Mouse (Mus musculus) heart, postnatal 0 days (tissue): ENCODE data around the gene Gm45713. TPM values are rescaled to one million over a fixed set of nuclear protein-coding genes. Genes with fewer than 3 reads are reported as not detected.

Source experiments
- ATAC-seq: fragments of 200-750 bp; cut with Nextera tagmentation; 2 replicates; pipeline ENCODE4 v1.8.0; 2017; ENCODE audit warnings: low read depth, moderate number of reproducible peaks, moderate library complexity; ENCODE audit not compliant: insufficient read depth
- DNase-seq: peaks from one replicate; pipeline ENCODE4 v3.0.0-alpha.2; 2016; ENCODE audit warnings: low spot score
- H3K27ac ChIP-seq: fragments of 300-500 bp; sonication (generic); 2 replicates; pipeline ENCODE4 v1.5.1; 2014; ENCODE audit warnings: low read depth, mild to moderate bottlenecking
- H3K27me3 ChIP-seq: fragments of 300-500 bp; sonication (generic); 2 replicates; pipeline ENCODE4 v1.6.1; 2014; ENCODE audit warnings: low read length, mixed read lengths; ENCODE audit not compliant: control insufficient read depth, insufficient read depth
- H3K36me3 ChIP-seq: fragments of 300-500 bp; sonication (generic); replicated peaks from 2 replicates; pipeline ENCODE4 v1.6.1; 2014; ENCODE audit warnings: low read length, mixed read lengths; ENCODE audit not compliant: control insufficient read depth, insufficient read depth
- H3K4me1 ChIP-seq: fragments of 300-500 bp; sonication (generic); 2 replicates; pipeline ENCODE4 v1.6.1; 2014; ENCODE audit warnings: antibody characterized with exemption; ENCODE audit not compliant: control insufficient read depth, insufficient read depth
- H3K4me2 ChIP-seq: fragments of 300-500 bp; sonication (generic); 2 replicates; pipeline ENCODE4 v1.6.1; 2014; ENCODE audit warnings: low read depth, mild to moderate bottlenecking, low read length, moderate library complexity
- H3K4me3 ChIP-seq: fragments of 300-500 bp; sonication (generic); 2 replicates; pipeline ENCODE4 v1.5.1; 2014; ENCODE audit warnings: low read depth, low read length
- H3K9ac ChIP-seq: fragments of 300-500 bp; sonication (generic); replicated peaks from 2 replicates; pipeline ENCODE4 v1.6.1; 2014; ENCODE audit warnings: low read depth, low read length, mixed read lengths
- H3K9me3 ChIP-seq: fragments of 300-500 bp; sonication (generic); replicated peaks from 2 replicates; pipeline ENCODE4 v1.6.1; 2016; ENCODE audit warnings: low read length; ENCODE audit not compliant: control insufficient read depth
- CTCF ChIP-seq: IDR thresholded peaks from 2 replicates; pipeline ENCODE4 v1.5.1; 2016; ENCODE audit warnings: antibody characterized with exemption, control low read depth, low read depth
- EP300 ChIP-seq: IDR thresholded peaks from 2 replicates; pipeline ENCODE4 v1.6.1; 2016; ENCODE audit warnings: antibody characterized with exemption, low read depth
- WGBS: fragments of 180-500 bp; shearing (Covaris S2); extraction: QIAGEN DNeasy Blood & Tissue Kit; methylation state at CpG from one replicate; pipeline ENCODE4 v1.1.7; 2014; 5-methylcytosine and 5-hydroxymethylcytosine counted together
- polyA plus RNA-seq: library from polyadenylated mRNA; unstranded; fragments of >200 nt; fragmentation: Nextera tagmentation; extraction: Ambion mirVana; gene quantifications from 2 replicates; pipeline ENCODE4 v1.2.1, GENCODE M21; 2015
- total RNA-seq: library from RNA; depleted of rRNA; stranded (reverse); fragments of >200 nt; gene quantifications from 2 replicates; pipeline ENCODE4 v1.2.3, GENCODE M21; 2014; ENCODE audit warnings: low replicate concordance

Gene Gm45713
- total and polyA plus RNA-seq, 2 experiments from 2014 or later, result 0.19 to 0.78 TPM

DNA sequence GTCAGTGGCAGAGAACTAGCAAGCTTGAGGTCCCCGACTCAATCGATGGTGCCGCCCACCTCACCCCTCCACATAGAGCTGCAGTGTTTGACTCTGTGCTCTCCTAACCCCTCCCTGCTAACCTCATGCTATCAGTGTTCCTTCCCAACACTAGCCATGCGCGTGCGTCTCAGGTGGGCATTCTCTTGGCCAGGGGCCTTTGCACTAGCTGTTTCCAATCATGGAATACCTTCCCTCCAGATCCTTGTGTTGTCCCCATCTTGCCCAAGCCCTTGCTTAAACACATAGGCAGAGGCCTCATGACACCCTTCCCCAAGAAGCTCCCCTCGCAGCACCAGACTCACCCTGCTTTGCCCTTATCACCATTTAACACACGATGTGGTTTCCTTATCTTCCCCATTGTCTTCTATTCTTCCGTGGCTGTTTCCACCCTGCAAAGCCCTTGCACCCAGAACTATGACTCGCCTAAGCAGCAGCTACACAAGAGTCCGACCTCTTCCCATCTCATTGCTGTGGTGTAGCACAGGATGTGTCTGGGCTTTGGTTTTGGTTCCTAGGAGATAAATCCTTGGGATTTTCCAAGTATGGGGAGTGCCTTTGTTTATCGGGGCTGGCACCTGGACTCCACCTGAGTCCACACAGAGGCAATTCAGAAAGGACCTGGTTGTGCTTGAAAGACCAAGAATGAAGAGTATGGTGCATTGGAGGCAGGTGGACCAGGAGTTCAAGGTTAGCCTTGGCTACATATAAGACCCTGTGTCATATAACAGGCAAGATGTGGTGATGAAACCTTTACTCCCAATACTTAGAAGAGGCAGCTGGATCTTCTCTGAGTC lies 1.4 kb upstream of the Gm45713 start:
- Histone ChIP-seq H3K4me3 (no peak overlapping the region), H3K4me1 (no peaks in the 10 kb centered on the region; the same call in 1 of the 2 replicates), H3K27ac (no peak overlapping the region), H3K4me2 (no peak overlapping the region), H3K27me3 (no peaks in the 10 kb centered on the region), H3K9ac (no peak overlapping the region), H3K36me3 (0 out of 2 replicates have a peak, but pooled peaks cover 1% of the 10 kb centered on the region), H3K9me3 (no peaks in the 10 kb centered on the region)
- TF ChIP-seq EP300 (no peak), CTCF (no peak)
- ATAC-seq, result no peak
- 58% methylated on average over 12 of the region's 12 CpGs for WGBS
- DNase-seq, result no peak

DNA sequence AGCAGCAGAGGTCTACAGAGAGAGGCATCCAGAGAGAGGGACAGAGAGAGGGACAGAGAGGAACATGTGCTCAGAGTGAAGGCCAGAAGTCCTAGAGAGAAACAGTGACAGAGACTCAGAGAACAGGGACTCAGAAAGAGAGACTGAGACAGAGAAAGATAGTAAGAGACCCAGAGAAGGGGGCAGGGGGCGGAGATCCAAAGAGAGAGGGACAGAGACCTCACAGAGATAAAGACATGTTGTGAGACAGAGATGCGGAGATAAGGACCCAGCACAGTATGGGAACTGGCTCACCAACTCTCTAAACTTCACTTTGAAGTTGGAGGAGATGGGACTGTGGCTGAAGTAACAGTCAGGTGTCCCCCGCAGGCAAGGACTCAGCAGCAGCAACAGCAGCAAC lies 661 bp downstream of the Gm45713 start:
- DNase-seq (no peak), ATAC-seq (no peak)
- WGBS, result 71% methylated on average over 3 of the region's 3 CpGs
- Histone ChIP-seq H3K27me3 (no peaks in the 10 kb centered on the region), H3K9me3 (no peaks in the 10 kb centered on the region), H3K36me3 (no peaks in the 10 kb centered on the region), H3K9ac (no peak overlapping the region), H3K4me1 (no peaks in the 10 kb centered on the region; the same call in 1 of the 2 replicates), H3K4me3 (peak overlapping the region; percentile 61; the same call in 1 of the 2 replicates), H3K4me2 (peak overlapping the region; percentile 79; the same call in 1 of the 2 replicates), H3K27ac (no peak overlapping the region)
- TF ChIP-seq CTCF (no peak), EP300 (no peak)

DNA sequence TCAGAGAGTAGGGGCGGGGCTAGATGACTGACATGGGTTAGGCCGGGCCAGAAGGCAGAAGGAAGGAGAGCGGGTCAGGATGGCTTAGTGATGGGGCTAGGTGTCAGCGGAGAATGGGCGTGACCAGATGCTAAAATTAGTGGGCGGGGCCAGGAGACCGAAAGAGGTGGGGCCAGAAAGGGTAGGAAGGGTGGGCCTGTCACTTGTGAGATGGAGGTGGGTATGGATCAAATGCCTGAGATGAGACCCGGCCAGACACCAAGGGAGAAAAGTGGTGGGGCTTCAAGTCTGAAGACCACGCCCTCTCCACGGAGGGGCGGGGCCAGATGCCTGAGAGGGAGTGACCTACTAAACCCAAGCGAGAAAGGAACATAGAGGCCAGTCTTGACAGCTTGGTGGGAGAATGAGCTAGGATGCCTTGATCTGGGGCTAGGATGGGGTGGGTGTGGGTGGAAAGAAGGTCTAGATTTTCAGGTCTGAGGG lies 1.4 kb downstream of the Gm45713 start:
- no peak for ATAC-seq

DNA sequence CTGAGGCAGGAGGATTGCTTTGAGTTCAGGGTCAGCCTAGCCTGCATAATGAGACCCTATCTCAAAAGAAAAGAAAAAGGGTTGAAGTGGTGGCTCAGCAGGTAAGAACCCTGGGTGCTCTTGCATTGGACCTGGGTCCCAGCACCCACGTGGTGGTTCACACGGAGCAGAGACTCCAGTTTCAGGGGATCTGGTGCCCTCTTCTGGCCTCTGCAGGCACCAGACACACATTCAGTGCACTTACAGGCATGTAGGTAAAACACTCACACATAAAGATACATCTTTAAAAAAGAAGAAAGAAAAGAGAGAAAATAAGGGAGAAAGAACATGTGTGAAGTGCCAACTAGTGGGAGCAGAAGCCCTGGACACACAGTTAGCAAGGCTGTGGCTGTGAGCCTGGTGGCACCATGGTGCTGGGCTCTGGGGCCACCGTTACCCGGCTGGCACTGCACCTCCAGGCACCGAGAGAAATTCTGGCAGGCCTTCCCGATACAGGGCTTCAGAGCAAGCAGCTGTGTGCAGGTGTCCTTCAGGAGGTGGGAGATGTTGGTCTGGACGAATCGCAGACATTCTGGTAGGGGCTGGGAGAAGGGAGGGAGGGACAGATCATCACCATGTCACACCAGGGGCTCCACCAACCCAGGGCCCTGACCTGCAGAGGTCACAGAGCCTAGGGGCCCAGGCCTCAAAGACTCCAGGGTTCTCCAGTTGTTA lies 2.4 kb downstream of the Gm45713 start:
- Histone ChIP-seq H3K9me3 (no peaks in the 10 kb centered on the region), H3K4me2 (no peak overlapping the region), H3K4me1 (0 out of 2 replicates have a peak, but pooled peaks cover 8% of the 10 kb centered on the region), H3K27ac (no peak overlapping the region), H3K9ac (no peak overlapping the region), H3K27me3 (no peaks in the 10 kb centered on the region), H3K36me3 (no peaks in the 10 kb centered on the region), H3K4me3 (no peak overlapping the region)
- ATAC-seq (no peak), DNase-seq (no peak)
- TF ChIP-seq EP300 (no peak), CTCF (0 out of 2 replicates have a peak, but pooled peaks have one; percentile 8)
- 82% methylated on average over 8 of the region's 8 CpGs for WGBS

More for the DNA sequence above, 1.4 kb downstream of the Gm45713 start:
- Histone ChIP-seq H3K27me3 (no peaks in the 10 kb centered on the region), H3K4me3 (no peak overlapping the region), H3K36me3 (no peaks in the 10 kb centered on the region), H3K9me3 (no peaks in the 10 kb centered on the region), H3K4me2 (no peak overlapping the region), H3K9ac (no peak overlapping the region), H3K4me1 (0 out of 2 replicates have a peak, but pooled peaks cover 4% of the 10 kb centered on the region), H3K27ac (no peak overlapping the region)
- no peak for TF ChIP-seq CTCF
- TF ChIP-seq EP300, result no peak
- 21% methylated on average over 12 of the region's 12 CpGs for WGBS
- DNase-seq, result no peak

DNA sequence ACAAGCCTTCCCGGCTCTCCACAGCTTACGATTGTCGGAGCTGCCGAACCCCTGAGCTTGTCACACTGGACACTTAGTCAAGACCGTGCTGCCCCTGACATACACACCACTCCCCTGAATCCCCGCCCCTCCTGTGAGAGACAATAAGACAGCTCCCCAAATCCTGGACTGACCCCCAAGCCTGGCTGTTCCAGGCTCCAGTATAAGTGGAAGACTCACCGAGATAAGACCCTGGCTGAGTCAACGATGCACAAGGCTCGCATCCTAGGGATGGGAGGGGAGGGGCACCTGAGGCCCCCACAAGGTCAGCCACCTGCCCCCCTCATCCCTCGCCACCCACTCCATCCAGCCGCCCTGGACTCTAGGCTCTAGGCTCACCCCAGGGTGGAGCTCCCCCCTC lies 4.2 kb downstream of the Gm45713 start:
- no peak overlapping the region for H3K27ac ChIP-seq

More for the DNA sequence above, 4.2 kb downstream of the Gm45713 start:
- 55% methylated on average over 11 of the region's 11 CpGs for WGBS
- no peak overlapping the region for H3K4me2 ChIP-seq
- peaks cover 4% of the 10 kb centered on the region for H3K36me3 ChIP-seq
- no peak for ATAC-seq
- no peaks in the 10 kb centered on the region for H3K9me3 ChIP-seq
- no peak overlapping the region for H3K4me3 ChIP-seq
- H3K9ac ChIP-seq, result no peak overlapping the region; the same call in 1 of the 2 replicates
- H3K27me3 ChIP-seq, result no peaks in the 10 kb centered on the region
- no peak for TF ChIP-seq EP300
- TF ChIP-seq CTCF, result no peak
- H3K4me1 ChIP-seq, result peaks cover 18% of the 10 kb centered on the region
- DNase-seq, result no peak
